Mouse (Mus musculus) c-Kit-positive CD71-positive TER-119-negative erythroid progenitor cells, embryonic 14.5 days (primary cell): Measurements from ENCODE around the gene Szrd1.

ENCODE experiments used
- DNase-seq: peaks from one replicate; pipeline ENCODE4 v3.0.0-alpha.2; 2013; ENCODE audit warnings: low read depth

Szrd1 gene

DNA sequence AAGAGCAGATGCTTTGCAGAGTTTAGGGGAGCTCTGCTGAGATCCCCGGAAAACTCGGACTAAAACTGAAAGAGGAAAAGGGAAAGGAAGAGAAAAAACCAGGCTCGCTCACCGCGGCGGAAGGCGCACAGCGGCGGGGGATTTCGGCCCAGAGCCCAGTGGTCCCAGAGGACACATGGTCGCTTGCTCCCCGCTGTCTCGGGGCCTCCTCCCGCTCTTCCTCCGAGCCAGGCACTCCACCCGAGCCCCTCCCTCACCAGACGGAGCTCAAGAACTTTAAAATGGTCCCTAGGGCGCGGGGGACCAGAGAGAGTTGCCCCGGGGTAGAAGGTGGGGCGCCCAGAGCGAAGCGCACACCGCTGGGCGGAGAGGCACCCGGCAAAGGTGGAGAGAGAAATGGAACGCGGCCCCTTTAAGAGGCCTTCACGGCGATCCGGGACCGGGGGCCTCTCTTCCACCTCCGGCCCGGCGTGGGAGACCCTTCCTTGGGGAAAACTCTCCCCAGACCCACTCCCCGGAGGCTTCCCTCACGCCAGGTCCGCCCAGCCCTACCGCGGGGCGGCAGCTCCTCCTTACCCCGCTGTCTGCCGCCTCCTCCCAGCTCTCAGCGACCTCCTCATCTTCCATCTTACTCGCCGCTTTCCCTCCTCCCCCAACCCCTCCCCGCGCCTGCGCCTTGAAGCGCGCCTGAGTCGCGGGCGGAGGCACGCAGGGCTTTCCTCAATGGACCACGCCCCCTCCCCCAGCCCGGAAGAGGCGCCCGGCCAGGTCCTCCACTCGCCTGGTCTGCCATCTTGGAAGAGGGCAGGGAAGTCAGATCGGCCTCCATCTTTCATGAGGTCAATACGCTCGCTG, at the start of gene Szrd1:
Szrd1 (minus strand) TSS at position 660 of the 855 bp plus-strand sequence.
- peak; percentile 99 for DNase-seq

DNA sequence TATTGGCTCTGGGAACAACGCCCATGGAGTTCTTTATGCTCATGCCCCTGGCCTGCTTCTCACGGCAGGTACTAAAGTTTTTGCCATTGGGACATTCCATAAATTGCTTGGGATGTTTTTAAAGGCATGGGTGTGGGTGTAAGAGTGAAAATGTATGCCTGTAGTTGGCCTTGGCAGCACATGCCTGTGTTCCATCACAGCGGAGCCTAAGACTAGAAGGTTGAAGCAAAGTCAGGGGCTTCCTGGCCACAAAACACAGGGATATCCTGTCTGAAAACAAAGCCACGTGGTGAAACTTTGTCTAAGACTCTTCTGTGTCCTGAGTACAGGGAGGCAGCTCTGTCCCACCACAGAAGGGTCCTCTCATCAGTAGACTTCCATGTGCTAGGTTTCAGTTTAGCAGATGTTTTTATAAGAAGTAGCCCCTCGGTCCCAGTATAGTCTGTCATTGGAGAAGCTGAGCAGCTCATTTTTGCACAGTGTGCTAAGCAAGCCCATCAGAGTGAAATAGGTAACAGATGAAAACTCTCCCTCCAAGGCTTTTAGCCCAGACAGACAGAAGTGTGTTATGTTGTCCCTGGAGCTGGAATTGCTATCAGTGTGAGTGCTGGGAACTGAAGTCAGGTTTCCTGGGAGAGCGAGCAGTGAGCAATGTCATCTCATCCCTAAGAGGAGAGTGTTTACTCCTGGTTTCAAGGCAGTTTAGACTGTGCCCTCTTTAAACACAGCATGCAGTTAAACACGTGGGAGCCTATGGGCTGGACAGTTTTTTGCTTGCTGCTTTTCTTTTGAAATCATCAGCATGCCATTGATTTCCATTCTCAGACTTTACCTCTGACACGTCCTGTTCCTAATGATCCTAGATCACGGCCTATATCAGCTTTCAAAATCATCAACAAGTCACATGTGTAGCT, 47.6 kb upstream of the Szrd1 start:
- DNase-seq, result no peak

DNA sequence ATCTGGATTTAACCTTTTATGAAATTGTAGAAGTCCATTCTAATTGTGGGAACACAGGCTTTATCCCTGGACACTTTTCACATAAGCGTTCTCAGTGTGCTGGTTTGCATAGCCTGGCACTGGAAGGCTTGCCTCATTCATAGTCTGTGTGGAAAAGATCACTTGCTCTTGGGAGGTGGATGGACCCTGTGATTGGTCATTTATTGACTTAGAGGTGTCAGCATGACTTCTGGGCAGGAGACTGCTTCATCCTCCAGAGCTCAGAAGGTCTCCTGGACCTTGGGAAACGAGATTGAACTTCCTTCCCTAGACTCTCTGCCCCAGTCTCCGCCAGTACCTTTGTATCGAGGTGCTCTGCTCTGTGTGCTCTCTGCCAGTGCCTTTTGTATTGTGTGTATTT, 44.9 kb upstream of the Szrd1 start:
- no peak for DNase-seq

DNA sequence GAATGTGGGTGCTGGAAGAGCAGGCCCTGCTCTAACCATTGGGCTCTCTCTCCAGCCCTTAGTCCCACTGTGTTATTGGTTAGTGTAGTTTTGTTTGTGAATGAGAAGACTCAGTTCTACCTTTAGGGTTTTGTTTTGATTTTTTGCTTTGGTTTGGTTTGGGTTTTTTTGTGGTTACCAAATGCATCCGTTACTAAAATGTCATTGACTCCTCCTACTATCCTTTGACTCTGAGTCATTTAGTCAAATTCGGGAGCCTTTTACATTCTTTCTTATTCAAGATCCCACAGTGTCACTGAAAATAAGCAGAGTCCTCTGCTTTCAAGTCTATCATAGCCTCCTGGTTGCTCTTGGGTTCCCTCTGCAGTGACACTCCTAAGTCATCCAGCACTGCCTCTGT, 44.4 kb upstream of the Szrd1 start:
- no peak for DNase-seq

DNA sequence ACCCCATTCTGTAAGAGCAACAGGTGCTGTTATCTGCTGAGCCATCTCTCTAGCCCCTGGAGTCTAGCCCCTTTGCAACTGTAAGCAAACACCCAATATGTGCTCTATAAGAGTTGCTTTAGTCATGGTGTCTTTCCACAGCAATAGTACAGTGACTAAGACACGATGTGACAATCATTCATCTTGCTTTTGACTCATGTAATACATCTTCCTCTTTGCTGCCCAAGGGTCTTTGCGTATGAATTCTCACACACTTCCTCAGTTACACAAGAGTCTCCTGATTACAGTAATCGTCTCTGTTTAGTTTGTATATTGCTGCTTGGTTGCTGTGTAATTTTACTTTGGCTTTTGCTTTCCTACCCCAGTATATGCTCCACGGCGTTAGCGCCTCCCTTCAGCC, 42.4 kb upstream of the Szrd1 start:
- no peak for DNase-seq

DNA sequence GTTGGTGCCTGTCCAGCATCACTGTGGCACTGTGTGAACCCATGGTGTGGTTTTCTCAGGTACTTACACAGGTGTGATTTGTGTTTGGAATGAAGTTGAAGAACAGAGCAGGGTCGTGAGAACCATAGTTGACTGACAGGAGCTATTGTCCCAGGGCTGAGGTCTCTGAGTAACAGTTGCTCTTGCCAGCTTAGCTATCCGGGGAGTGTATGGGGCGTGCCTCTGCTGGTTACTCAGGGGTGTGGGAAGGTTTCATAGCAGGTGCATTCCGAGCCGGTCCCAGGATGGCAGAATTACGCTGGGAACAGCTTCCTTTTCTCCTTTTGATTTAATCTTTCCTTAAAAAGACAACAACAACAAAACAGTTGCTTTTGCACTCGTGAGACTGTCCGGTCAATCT, 41.3 kb upstream of the Szrd1 start:
- no peak for DNase-seq

DNA sequence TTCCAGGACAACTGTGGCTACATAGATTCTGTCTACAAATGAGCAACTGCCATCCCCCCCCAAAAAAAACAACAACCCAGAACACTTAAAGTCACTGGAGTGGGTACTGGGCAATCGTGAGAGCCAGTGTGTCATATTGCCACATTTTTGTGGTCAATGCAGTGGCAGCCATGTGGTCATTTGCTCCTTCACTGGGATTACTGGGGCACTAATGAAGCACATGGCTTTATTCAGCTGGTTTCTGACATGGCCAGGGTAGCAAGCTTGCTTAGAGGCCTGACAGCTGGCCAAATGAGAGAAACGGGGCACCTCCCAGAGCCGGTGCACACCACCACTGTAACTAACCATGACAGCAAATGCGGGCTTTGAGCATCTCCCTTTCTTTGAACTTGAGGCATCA, 38.9 kb upstream of the Szrd1 start:
- no peak for DNase-seq

DNA sequence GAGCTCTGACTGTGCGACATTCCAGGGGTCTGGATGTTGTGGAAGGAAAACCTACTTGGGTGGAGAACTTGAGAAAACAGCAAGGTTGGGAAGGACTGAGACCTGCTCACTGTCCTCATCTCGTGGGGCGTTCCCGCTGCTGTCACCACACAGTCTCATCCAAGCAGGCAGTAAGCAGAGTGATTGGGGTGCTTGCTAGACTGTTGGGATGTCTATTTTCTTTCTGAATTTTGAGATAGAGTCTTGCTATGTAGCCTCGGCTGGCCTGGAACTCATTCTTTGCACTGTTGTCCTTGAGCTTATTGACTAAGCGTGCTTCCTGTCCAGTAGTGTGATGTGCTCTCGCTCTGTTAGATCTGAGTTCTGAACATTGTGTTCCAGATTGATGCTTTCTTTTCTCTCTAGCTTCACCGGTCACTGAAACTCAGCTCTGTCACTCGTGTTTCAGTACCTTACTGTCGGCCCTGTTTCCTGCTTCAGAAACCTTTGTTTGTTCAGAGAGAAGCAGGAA, 36.8 kb upstream of the Szrd1 start:
- no peak for DNase-seq

DNA sequence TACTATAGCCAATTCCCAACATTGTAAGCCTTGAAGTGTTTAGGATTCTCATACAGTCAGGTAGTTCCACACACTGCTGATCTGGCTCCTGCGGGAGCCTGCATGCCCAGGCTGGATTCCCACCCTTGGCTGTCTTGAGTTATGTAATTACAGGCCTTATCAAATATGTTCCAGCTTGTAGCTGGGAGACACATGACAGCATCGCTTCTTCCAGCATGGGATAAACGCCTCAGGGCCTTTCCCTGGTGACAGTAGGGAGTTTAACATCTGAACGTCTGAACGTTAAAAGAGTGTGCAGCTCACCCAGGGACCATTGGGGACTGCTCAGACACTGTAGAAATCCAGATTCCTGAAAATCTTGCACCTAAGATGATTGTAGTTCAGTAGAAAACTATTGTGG, 36.2 kb upstream of the Szrd1 start:
- DNase-seq, result no peak

DNA sequence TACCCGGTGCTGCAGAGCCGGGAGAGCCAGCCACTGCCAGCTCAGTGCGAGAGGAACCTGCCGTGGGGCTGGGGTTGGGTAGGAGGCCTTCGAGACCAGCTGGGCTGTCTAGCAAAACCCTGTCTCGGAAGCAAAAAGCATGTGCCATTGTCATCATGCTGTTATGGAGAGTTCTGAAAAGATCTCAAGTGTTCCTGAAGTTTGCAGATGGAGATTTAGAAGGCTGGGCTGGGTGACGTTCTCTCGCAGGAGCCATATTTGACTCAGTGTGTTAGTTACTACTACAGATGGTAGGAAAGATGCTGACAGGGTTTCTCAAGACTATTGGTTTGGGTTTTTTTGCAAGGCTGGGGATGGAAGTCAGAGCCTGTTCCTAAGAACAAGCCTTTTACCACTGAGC, 32.5 kb upstream of the Szrd1 start:
- DNase-seq, result no peak

DNA sequence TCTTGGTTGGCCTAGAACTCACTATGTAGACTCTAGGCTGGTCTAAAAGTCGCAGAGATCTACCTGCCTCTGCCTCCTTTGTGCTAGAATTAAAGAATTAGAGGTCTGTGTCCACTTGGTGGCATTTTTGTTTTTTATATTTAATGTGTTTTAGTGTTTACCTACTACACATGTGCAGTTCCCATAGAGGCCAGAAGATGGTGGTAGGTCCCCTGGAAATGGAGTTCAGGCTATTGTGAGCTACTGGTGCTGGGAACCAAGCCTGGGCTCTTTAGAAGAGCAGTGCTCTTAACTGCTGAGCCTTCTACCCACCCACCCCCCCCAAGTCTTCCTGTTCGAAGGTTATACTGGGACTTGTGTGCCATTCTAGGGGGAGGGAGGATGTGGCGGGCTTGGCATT, 27.6 kb upstream of the Szrd1 start:
- DNase-seq, result no peak

DNA sequence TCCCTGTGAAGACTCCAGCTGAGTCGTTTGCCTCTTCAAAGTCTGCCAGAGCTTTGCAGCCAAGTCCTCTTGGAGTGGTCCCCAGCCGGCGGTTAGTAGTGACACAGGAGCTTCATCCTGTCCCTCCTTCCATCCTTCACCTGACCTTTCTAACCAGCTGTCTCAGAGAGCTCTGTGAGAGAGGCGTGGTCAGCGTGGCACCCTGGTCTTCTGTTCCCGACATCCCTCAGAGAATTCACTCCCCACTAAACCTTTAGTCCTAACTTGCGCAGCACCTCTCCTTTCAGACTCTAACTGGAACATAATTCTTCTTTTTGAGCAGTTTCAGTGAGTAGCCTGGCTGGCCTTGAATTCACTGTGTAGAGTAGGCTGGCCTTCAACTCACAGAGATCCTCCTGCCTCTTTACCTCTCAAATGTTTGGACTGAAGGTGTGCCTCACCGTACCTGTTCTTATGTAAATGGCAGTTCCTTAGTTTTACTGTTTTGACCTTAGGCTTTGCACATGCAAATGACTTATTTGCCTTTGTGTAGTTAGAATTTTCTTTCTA, 26.2 kb upstream of the Szrd1 start:
- no peak for DNase-seq

DNA sequence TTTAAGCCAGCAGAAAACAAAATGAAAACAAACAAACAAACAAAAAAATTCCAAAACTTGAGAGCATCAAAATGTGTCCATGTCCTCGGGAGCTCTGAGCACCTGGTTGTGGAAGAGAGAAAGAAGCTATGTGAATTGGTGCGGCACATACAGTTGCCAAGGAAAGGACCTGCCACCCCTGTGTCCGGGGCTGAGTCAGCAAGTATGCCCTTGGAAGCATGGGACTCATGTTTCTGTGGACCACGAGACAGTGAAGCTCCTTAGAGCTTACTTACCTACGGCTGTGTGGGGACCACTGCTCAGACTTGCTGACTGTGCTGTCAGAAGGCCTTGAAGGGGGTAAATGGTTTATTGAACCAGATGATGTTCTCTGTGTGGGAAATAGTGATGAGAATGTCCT, 24.2 kb upstream of the Szrd1 start:
- no peak for DNase-seq

DNA sequence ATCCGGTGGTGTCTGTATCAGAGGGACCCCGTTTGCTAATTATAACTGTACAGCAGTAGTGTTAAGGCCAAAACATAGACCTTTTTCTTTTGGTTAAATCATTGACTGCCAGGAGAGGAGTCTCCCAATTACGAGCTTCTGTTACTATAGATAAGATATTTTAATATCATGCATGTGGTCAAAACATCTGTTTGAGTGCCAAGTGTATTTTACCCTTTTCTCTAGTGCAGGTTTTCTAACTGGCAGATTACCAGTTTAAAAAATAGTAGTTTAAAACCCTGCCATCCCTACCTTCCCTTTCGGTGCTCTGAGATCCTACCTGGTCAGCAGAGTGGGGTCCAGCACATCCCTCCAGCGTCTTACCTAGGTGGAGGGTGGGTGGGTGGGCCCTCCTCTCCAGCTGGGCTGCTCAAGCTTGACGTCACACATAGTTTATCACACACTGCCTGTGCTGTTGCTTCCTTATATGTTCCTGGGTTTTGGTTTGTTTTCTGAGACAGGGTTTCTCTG, 22.2 kb upstream of the Szrd1 start:
- DNase-seq, result peak; percentile 52

DNA sequence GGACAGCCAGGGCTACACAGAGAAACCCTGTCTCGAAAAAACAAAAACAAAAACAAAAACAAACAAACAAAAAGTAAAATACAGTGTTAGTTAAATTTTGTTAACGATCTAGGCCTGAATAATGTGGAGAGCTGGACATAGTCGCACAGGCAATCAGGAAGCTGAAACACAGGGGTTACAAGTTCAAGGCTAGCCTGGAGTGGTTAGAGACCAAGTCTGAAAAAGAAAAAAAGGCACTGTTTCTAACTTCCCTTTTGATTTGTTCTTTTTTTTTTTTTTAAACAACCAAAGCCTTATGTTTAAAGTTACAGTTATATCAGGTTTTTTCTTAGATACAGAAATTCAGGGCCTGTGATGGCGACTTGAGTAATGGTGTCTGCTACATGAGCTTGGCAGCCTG, 20.6 kb upstream of the Szrd1 start:
- no peak for DNase-seq

DNA sequence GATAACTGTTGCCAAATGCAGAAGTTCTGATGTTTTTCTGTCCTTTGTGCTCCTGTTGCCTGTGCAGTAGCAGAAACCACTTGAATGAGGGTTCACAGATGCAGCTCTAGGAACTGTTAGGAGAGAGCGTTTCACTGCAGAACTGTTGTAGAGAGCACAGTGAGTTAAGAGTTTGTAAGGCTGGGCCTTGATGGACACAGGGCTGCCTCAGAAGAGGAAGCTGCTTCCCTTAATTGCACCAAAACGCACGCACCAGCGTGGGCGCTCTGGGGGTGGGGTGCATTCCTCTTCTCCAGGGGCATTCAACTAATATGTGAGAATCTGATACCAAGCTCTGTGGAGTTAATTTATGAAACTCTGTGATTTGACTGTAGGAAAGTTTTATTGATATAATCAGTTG, 20.1 kb upstream of the Szrd1 start:
- no peak for DNase-seq

DNA sequence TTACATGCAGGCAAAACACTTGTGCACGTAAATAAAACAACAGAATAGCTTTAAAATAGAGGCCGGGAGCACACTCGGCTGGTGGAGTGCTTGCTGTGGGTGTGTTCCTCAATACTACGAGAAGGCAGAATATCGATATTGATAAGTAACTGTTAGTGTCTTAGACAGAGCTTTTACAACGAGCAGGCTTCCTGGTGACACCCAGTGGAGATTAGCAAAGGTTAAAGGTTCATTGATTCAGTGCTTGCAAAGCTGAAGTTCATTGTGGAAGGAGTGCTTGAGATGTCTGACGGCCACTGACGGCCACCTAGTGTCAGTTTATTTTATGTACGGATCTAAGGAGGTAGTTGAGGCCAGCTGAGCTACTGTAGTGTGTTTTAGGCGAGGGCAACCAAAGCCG, 19.5 kb upstream of the Szrd1 start:
- no peak for DNase-seq

DNA sequence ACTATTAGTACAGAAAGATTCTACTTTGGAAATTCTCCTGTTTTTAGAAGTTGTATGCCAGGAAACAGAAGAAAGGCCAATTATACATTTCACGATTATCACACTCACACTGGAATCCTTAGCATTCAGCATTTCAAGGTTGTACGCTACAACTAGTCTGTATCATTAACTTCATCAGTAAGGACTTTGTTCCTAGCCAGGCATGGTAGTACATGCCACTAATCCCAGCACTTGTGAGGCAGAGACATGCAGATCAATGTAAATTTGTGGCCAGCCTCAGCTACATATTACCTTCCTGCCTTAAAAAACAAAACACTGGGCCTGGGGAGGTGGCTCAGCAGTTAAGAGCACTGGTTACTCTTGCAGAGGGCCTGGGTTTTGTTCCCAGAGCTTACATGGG, 19.0 kb upstream of the Szrd1 start:
- DNase-seq, result no peak

DNA sequence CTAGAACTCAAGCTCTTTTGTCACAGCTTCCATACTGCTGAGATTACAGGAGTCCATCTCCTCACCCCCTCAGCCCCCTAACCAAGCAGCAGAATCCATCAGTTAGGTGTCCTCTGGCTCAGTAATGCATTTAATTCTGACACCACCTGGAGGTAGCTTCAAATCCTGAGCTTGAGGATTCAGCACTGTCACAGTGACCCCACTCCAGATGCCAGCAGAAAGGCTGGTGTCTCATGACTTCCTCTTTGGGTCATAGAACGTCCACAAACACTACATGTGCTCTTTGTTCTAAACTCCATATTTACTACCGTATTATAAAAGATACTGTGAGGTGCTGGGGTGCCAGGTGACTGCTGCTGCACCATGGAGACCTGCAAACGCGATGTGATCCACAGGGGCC, 17.9 kb upstream of the Szrd1 start:
- DNase-seq, result no peak

DNA sequence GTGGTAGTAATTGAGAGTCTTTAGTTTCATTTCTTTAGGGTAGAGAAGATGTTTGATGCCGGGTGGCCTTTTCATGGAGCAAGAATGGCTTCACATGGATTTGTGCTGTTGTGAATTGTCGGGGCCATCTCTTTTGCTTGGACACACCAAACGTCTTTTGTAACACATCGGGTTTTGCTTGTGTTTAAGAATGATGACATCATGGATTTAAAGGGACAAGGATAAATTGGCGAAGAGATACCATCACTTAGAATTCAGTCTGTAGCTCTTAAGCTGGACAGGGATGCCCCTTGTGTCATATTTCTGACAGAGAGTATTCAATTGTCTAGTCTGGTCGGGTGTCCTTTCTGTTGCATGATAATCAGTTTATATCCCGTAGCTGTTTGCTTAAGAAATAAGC, 9.5 kb upstream of the Szrd1 start:
- DNase-seq, result no peak

DNA sequence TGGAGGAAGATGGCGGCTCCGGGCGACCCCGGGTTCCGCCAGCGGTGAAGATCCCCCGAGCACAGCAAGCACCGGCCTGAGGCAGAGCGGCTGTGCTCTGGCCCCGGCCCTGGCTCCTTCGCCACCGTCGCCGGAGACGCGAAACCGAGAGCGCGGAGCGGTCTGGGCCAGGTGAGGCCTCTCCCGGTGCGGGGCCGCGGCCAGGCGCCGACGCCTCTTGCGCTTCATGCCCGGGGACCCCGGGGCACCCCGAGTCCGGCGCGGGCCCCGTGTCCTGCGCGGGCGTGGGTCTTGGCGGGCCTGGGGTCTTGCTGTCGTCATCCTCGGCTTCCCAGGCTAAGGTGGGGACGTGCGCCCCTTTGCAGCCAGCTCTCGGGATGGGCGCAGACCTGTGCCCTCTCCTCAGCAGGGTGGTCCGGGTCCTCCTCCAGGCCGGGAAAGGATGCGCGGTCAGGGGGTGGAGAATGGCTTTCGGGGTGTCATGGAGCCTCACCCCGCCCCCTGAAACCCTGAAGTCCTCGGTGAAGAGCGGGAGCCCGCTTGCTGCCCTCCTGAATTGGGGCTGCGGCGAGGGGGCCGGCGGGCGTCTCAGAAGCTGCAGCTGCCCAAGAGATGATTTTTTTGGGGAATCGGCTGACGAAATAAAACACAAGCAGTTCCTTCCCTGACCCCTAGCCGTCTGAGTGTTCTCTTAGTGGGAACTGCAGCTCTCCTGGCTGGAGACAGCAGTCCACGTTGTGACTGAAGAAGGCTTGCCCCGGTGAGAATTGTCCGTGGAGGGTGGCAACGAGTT, 8.6 kb upstream of the Szrd1 start:
- peak; percentile 43 for DNase-seq
